Mouse (Mus musculus) Patski (cell line): Measurements from ENCODE around the gene Fndc8. TPM values are rescaled to one million over a fixed set of nuclear protein-coding genes. Genes with fewer than 3 reads are reported as not detected.

ENCODE experiments used
- ATAC-seq: fragments of 100-300 bp; one replicate; pipeline ENCODE4 v1.8.0; 2021
- CTCF ChIA-PET: fragments of 350-600 bp; sonication (Branson Sonifier 250); formaldehyde crosslinking; loops from one replicate; lab custom pipeline; 2022; ENCODE audit warnings: inconsistent platforms; lab: Charles Lee
- POLR2A ChIA-PET: fragments of 350-600 bp; sonication (Branson Sonifier 250); formaldehyde crosslinking; loops from one replicate; lab custom pipeline; 2022; ENCODE audit warnings: antibody characterized with exemption, inconsistent platforms; lab: Charles Lee
- DNase-seq: peaks from one replicate; pipeline ENCODE4 v3.0.0-alpha.2; 2011; ENCODE audit warnings: low read depth, low spot score
- H3K27me3 ChIP-seq: fragments of 371-371 bp; one replicate; pipeline ENCODE4 v1.5.1; 2021
- CTCF ChIP-seq: fragments of 100-300 bp; IDR thresholded peaks from one replicate; pipeline ENCODE4 v1.5.1; 2021
- in situ Hi-C: fragments of 300-500 bp; cut with MboI; formaldehyde crosslinking; loops from 3 replicates; pipeline ENCODE4 v1.11.1; 2018; ENCODE audit warnings: low pct_unique_long_range_greater_than_20kb, mixed read lengths
- polyA plus RNA-seq: library from polyadenylated mRNA; unstranded; gene quantifications from one replicate; pipeline ENCODE4 v1.2.3, GENCODE M21; 2021

Fndc8 gene
- polyA plus RNA-seq, 1 experiment from 2014 or later = 0.03 TPM

DNA sequence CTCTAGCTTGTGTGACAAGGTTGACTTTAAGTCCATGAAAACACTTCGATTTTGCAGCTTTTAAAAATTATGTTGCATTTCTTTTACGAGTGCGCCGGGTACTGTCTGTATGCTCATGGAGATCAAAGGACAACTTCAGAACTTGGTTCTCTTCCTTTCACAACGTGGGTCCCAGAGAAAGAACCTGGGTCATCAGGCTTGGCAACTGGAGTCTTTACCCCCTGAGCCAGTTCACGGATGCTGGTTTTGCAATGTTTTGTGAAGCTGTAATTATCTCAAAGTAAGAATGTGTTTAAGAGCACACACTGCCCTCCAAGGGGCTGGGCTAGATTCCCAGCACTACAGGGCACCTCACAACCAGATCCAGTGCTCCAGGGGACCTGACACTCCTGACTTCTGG, 37.8 kb upstream of the Fndc8 start:
- no peak for ATAC-seq
- in situ Hi-C loops = loop anchor here (25.0 kb wide), 1 partner anchor 817 kb away; the partner anchor contains the start of genes Ccl2, Ccl7 and Gm17268
- POLR2A ChIA-PET = no interaction called here
- CTCF ChIA-PET = interaction anchor here (0.5 kb wide), 1 partner anchor 42 kb away, joined by 3 read pairs; no protein-coding TSS in a partner anchor
- no peak for TF ChIP-seq CTCF
- H3K27me3 ChIP-seq = no peaks in the 10 kb centered on the region
- DNase-seq = no peak

GRCm38 (mm10) chr11:82855327-82855973, 36.5 kb upstream of the Fndc8 start:
- POLR2A ChIA-PET = no interaction called here
- no peak for ATAC-seq
- no peak for TF ChIP-seq CTCF
- in situ Hi-C loops = loop anchor here (25.0 kb wide), 1 partner anchor 818 kb away; the partner anchor contains the start of genes Ccl2, Ccl7 and Gm17268
- no peaks in the 10 kb centered on the region for H3K27me3 ChIP-seq
- CTCF ChIA-PET = no interaction called here
- no peak for DNase-seq

DNA sequence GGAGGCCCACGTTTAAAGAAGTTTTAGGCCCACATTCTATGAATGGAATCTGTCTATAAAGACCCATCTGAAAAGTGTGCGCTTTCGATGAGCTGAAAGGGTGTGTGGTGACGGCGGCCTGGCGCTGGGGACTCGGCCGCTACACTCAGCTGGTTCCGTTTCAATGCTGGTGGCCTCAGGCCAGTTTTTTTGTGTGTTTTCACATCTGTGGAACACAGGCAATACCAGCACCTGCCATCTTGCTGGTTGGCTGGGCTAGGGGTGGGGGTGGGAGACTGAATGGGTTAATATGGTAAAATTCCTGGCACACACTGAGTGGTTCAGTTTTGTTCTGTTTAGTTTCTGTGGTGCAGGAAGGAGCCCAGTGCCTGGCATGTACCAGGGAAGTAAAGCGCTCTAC, 35.9 kb upstream of the Fndc8 start:
- TF ChIP-seq CTCF = no peak
- ChIA-PET POLR2A (no interaction called here), CTCF (interaction anchor here (2.6 kb wide), 1 partner anchor 11 kb away, joined by 14 read pairs; no protein-coding TSS in a partner anchor)
- no peak for ATAC-seq
- in situ Hi-C loops = loop anchor here (25.0 kb wide), 1 partner anchor 819 kb away; the partner anchor contains the start of genes Ccl2, Ccl7 and Gm17268
- no peak for DNase-seq
- no peaks in the 10 kb centered on the region for H3K27me3 ChIP-seq

DNA sequence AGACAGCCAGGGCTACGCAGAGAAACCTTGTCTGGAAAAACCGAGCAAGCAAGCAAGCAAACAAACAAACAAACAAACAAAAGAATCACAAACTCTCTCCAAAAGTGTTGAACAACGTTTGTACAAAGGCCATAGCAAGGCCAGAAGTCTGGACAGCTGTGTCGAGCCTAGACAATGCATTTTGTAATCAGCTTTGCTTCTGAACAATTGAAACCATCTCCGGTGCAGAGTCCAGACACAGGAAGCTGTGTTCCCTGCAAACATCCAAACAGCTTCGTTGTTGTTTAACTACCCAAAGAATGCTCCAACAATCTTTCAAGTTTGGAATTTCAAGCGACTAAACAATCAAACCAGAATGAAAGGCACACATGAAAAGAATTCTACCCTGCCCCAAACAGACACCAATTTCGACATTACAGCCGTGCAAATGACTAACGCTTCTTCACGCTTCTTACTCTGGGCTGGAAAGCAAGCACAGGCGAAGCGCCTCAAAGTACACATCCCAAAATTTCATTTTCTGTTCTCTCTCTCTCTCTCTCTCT, 34.5 kb upstream of the Fndc8 start:
- no peak for DNase-seq
- in situ Hi-C loops = loop anchor here (25.0 kb wide), 1 partner anchor 820 kb away; the partner anchor contains the start of genes Ccl2, Ccl7 and Gm17268
- no peak for TF ChIP-seq CTCF
- H3K27me3 ChIP-seq = no peaks in the 10 kb centered on the region
- ChIA-PET CTCF (interaction anchor here (1.1 to 2.6 kb wide), 3 partner anchors 9 to 54 kb away, joined by 3 to 14 read pairs (median 6); no protein-coding TSS in a partner anchor), POLR2A (interaction anchor here (0.6 kb wide), 1 partner anchor 851 kb away, joined by 4 read pairs; no protein-coding TSS in a partner anchor)
- ATAC-seq = no peak

- POLR2A ChIA-PET = no interaction called here
- no peak for DNase-seq
- no peaks in the 10 kb centered on the region for H3K27me3 ChIP-seq
- in situ Hi-C loops = loop anchor here (25.0 kb wide), 1 partner anchor 823 kb away; the partner anchor contains the start of genes Ccl2, Ccl7 and Gm17268
- CTCF ChIA-PET = no interaction called here
- no peak for ATAC-seq
- no peak for TF ChIP-seq CTCF
Measured at GRCm38 (mm10) chr11:82860759-82861158, 31.2 kb upstream of the Fndc8 start.

DNA sequence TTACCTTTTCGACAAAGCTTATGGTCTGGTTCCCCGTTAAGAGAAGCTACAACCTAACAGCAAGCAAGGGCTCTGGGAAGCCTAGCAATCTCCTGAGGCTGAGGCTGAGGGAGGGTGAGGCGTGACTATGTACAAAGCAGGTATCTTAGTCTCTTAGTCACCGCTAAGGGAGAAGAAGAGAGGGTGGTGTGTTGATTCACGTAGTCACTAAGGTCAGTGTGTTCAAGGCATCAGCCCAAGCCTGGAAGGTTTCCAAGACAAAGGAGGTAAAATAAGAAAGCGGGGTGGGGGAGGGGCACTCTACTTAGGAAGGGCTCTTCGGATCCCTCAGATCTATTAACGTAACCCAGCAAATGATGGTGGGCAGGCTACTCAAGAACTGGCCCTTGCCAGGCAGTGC, 30.4 kb upstream of the Fndc8 start:
- CTCF ChIA-PET = no interaction called here
- in situ Hi-C loops = loop anchor here (25.0 kb wide), 1 partner anchor 824 kb away; the partner anchor contains the start of genes Ccl2, Ccl7 and Gm17268
- TF ChIP-seq CTCF = no peak
- ATAC-seq = no peak
- POLR2A ChIA-PET = no interaction called here
- no peaks in the 10 kb centered on the region for H3K27me3 ChIP-seq
- no peak for DNase-seq

GRCm38 (mm10) chr11:82862638-82863037, 29.3 kb upstream of the Fndc8 start:
- POLR2A ChIA-PET = no interaction called here
- in situ Hi-C loops = loop anchor here (25.0 kb wide), 1 partner anchor 825 kb away; the partner anchor contains the start of genes Ccl2, Ccl7 and Gm17268
- no peak for ATAC-seq
- TF ChIP-seq CTCF = no peak
- CTCF ChIA-PET = no interaction called here
- no peak for DNase-seq
- H3K27me3 ChIP-seq = no peaks in the 10 kb centered on the region

- in situ Hi-C loops = loop anchor here (25.0 kb wide), 1 partner anchor 826 kb away; the partner anchor contains the start of genes Ccl2, Ccl7 and Gm17268
- POLR2A ChIA-PET = no interaction called here
- ATAC-seq = no peak
- no peak for TF ChIP-seq CTCF
- CTCF ChIA-PET = no interaction called here
- DNase-seq = no peak
- H3K27me3 ChIP-seq = no peaks in the 10 kb centered on the region
Measured at GRCm38 (mm10) chr11:82863059-82863458, 28.9 kb upstream of the Fndc8 start.

- ChIA-PET POLR2A (no interaction called here), CTCF (interaction anchor here (0.8 kb wide), 1 partner anchor 18 kb away, joined by 3 read pairs; no protein-coding TSS in a partner anchor)
- no peaks in the 10 kb centered on the region for H3K27me3 ChIP-seq
- in situ Hi-C loops = loop anchor here (25.0 kb wide), 1 partner anchor 826 kb away; the partner anchor contains the start of genes Ccl2, Ccl7 and Gm17268
- DNase-seq (no peak), ATAC-seq (no peak)
- no peak for TF ChIP-seq CTCF
Measured at GRCm38 (mm10) chr11:82863488-82863931, 28.4 kb upstream of the Fndc8 start.

- ATAC-seq (no peak), DNase-seq (no peak)
- no peak for TF ChIP-seq CTCF
- CTCF ChIA-PET = interaction anchor here (1.5 kb wide), 1 partner anchor 18 kb away, joined by 4 read pairs; no protein-coding TSS in a partner anchor
- POLR2A ChIA-PET = interaction anchor here (0.6 kb wide), 1 partner anchor 609 kb away, joined by 4 read pairs; no protein-coding TSS in a partner anchor
- in situ Hi-C loops = loop anchor here (25.0 kb wide), 1 partner anchor 829 kb away; the partner anchor contains the start of genes Ccl2, Ccl7 and Gm17268
- no peaks in the 10 kb centered on the region for H3K27me3 ChIP-seq
Measured at GRCm38 (mm10) chr11:82865957-82866356, 26.0 kb upstream of the Fndc8 start.
